Mouse (Mus musculus) liver, adult 2 months (tissue): ENCODE measurements around the gene Ssh1. TPM values are rescaled to one million over a fixed set of nuclear protein-coding genes. Genes with fewer than 3 reads are reported as not detected.
A peak's percentile ranks its signal among the peaks of the same experiment; 100 is the strongest.

Experiments
- DNase-seq: peaks from one replicate; pipeline ENCODE4 v3.0.0-alpha.2; 2011; ENCODE audit warnings: low read depth, low spot score; ENCODE audit errors: extremely low read depth
- H3K27ac ChIP-seq: fragments of 200-500 bp; replicated peaks from 2 replicates; pipeline ENCODE4 v1.5.1; 2012; ENCODE audit warnings: low read depth, mild to moderate bottlenecking, control low read depth, inconsistent platforms, low read length; ENCODE audit not compliant: insufficient read depth
- H3K27me3 ChIP-seq: fragments of 200-500 bp; 2 replicates; pipeline ENCODE4 v1.6.1; 2012; ENCODE audit warnings: mild to moderate bottlenecking, moderate library complexity, low read length, inconsistent platforms; ENCODE audit not compliant: control insufficient read depth, insufficient read depth
- H3K36me3 ChIP-seq: fragments of 200-500 bp; 2 replicates; pipeline ENCODE4 v1.6.1; 2012; ENCODE audit warnings: low read length, inconsistent platforms; ENCODE audit not compliant: control insufficient read depth, insufficient read depth
- H3K4me1 ChIP-seq: fragments of 200-500 bp; 2 replicates; pipeline ENCODE4 v1.6.1; 2011; ENCODE audit warnings: low read length; ENCODE audit not compliant: control insufficient read depth, insufficient read depth
- H3K4me3 ChIP-seq: fragments of 200-500 bp; 2 replicates; pipeline ENCODE4 v1.5.1; 2011; ENCODE audit warnings: low read depth, mild to moderate bottlenecking, control low read depth, low read length, moderate library complexity; ENCODE audit not compliant: insufficient read depth
- H3K79me2 ChIP-seq: fragments of 200-500 bp; 2 replicates; pipeline ENCODE4 v1.6.1; 2012; ENCODE audit warnings: inconsistent platforms, mild to moderate bottlenecking, low read length, moderate library complexity; ENCODE audit not compliant: control insufficient read depth, insufficient read depth
- H3K9ac ChIP-seq: fragments of 200-500 bp; 2 replicates; pipeline ENCODE4 v1.6.1; 2012; ENCODE audit warnings: low read depth, mild to moderate bottlenecking, control low read depth, inconsistent platforms, low read length
- CTCF ChIP-seq: fragments of 200-500 bp; IDR thresholded peaks from 2 replicates; pipeline ENCODE4 v1.5.1; 2011; ENCODE audit warnings: low read depth, low read length, control low read depth
- POLR2A ChIP-seq: fragments of 200-500 bp; IDR thresholded peaks from 2 replicates; pipeline ENCODE4 v1.6.1; 2011; ENCODE audit warnings: low read length, control low read depth; ENCODE audit not compliant: insufficient read depth; ENCODE audit errors: extremely low read depth
- WGBS: fragments of 180-500 bp; shearing (Covaris S2); methylation state at CpG from one replicate; pipeline ENCODE4 v1.1.7; 2018; 5-methylcytosine and 5-hydroxymethylcytosine counted together
- polyA plus RNA-seq: library from polyadenylated mRNA; depleted of rRNA; stranded (reverse); fragments of >200 nt; gene quantifications from 2 replicates; pipeline ENCODE4 v1.2.3, GENCODE M21; 2012
- total RNA-seq: library from RNA; depleted of rRNA; stranded (reverse); fragments of >200 nt; gene quantifications from 2 replicates; pipeline ENCODE4 v1.2.3, GENCODE M21; 2014

Ssh1 gene
- total and polyA plus RNA-seq, 2 experiments = 1.6 to 5.5 TPM

GRCm38 (mm10) chr5:113974576-113974975, 19.1 kb downstream of the Ssh1 start:
- Histone ChIP-seq H3K27me3 (no peaks in the 10 kb centered on the region), H3K27ac (peak overlapping the region; percentile 32; the same call in 1 of the 2 replicates), H3K36me3 (no peaks in the 10 kb centered on the region), H3K9ac (0 out of 2 replicates have a peak overlapping the region, but pooled peaks have one; percentile 17), H3K4me1 (peaks cover 15% of the 10 kb centered on the region), H3K4me3 (no peak overlapping the region), H3K79me2 (peaks cover 6% of the 10 kb centered on the region; the same call in 1 of the 2 replicates)
- DNase-seq = no peak
- 71% methylated on average over 15 of the region's 15 CpGs for WGBS
- TF ChIP-seq CTCF = no peak
- TF ChIP-seq POLR2A = no peak

- peaks cover 2% of the 10 kb centered on the region; the same call in 1 of the 2 replicates for H3K36me3 ChIP-seq
- no peak overlapping the region for H3K4me3 ChIP-seq
- no peaks in the 10 kb centered on the region for H3K27me3 ChIP-seq
- WGBS = 46% methylated on average over 8 of the region's 8 CpGs
- peaks cover 6% of the 10 kb centered on the region; the same call in 1 of the 2 replicates for H3K79me2 ChIP-seq
- peaks cover 15% of the 10 kb centered on the region for H3K4me1 ChIP-seq
- peak overlapping the region; percentile 15; the same call in 1 of the 2 replicates for H3K27ac ChIP-seq
- H3K9ac ChIP-seq = no peak overlapping the region
- TF ChIP-seq POLR2A (no peak), CTCF (no peak)
- DNase-seq = peak; percentile 29
These were observed 19.9 kb downstream of the Ssh1 start for GRCm38 (mm10) chr5:113973790-113974189.

GRCm38 (mm10) chr5:113972589-113973515, 20.8 kb downstream of the Ssh1 start:
- Histone ChIP-seq H3K27me3 (no peaks in the 10 kb centered on the region), H3K27ac (peak overlapping the region; percentile 60), H3K36me3 (peaks cover 2% of the 10 kb centered on the region; the same call in 1 of the 2 replicates), H3K4me1 (peaks cover 15% of the 10 kb centered on the region), H3K79me2 (peaks cover under 1% of the 10 kb centered on the region; the same call in 1 of the 2 replicates), H3K9ac (peak overlapping the region; percentile 7; the same call in 1 of the 2 replicates), H3K4me3 (no peak overlapping the region)
- TF ChIP-seq POLR2A (no peak), CTCF (no peak)
- peak; percentile 65 for DNase-seq
- WGBS = 40% methylated on average over 18 of the region's 18 CpGs

GRCm38 (mm10) chr5:113971434-113971960, 22.2 kb downstream of the Ssh1 start:
- Histone ChIP-seq H3K9ac (no peak overlapping the region), H3K27ac (no peak overlapping the region), H3K4me3 (no peak overlapping the region), H3K27me3 (no peaks in the 10 kb centered on the region), H3K4me1 (peaks cover 14% of the 10 kb centered on the region), H3K36me3 (peaks cover 2% of the 10 kb centered on the region; the same call in 1 of the 2 replicates), H3K79me2 (no peaks in the 10 kb centered on the region)
- 85% methylated on average over 10 of the region's 10 CpGs for WGBS
- TF ChIP-seq POLR2A = no peak
- no peak for TF ChIP-seq CTCF
- DNase-seq = no peak

GRCm38 (mm10) chr5:113968371-113968770, 25.3 kb downstream of the Ssh1 start:
- H3K4me1 ChIP-seq = no peaks in the 10 kb centered on the region; the same call in 1 of the 2 replicates
- no peaks in the 10 kb centered on the region for H3K27me3 ChIP-seq
- H3K79me2 ChIP-seq = no peaks in the 10 kb centered on the region
- H3K4me3 ChIP-seq = no peak overlapping the region
- WGBS = 62% methylated on average over 11 of the region's 11 CpGs
- no peak overlapping the region for H3K27ac ChIP-seq
- peaks cover 2% of the 10 kb centered on the region; the same call in 1 of the 2 replicates for H3K36me3 ChIP-seq
- H3K9ac ChIP-seq = no peak overlapping the region
- no peak for DNase-seq
- no peak for TF ChIP-seq CTCF
- TF ChIP-seq POLR2A = no peak
